Mouse (Mus musculus) midbrain, embryonic 10.5 days (tissue): ENCODE results near the gene Actl7b. TPM values are rescaled to one million over a fixed set of nuclear protein-coding genes. Genes with fewer than 3 reads are reported as not detected.

Experiments
- DNase-seq: peaks from one replicate; pipeline ENCODE4 v3.0.0-alpha.2; 2017; ENCODE audit warnings: low spot score
- H3K27ac ChIP-seq: fragments of 300-500 bp; sonication (generic); replicated peaks from 2 replicates; pipeline ENCODE4 v1.5.1; 2016; ENCODE audit warnings: mild to moderate bottlenecking
- H3K27me3 ChIP-seq: fragments of 300-500 bp; sonication (generic); 2 replicates; pipeline ENCODE4 v1.6.1; 2016; ENCODE audit warnings: low read depth, mild to moderate bottlenecking; ENCODE audit not compliant: poor library complexity, severe bottlenecking
- H3K36me3 ChIP-seq: fragments of 300-500 bp; sonication (generic); 2 replicates; pipeline ENCODE4 v1.6.1; 2016; ENCODE audit warnings: mild to moderate bottlenecking, moderate library complexity
- H3K4me1 ChIP-seq: fragments of 300-500 bp; sonication (generic); 2 replicates; pipeline ENCODE4 v1.6.1; 2016
- H3K4me3 ChIP-seq: fragments of 300-500 bp; sonication (generic); 2 replicates; pipeline ENCODE4 v1.5.1; 2016; ENCODE audit warnings: mild to moderate bottlenecking, moderate library complexity
- H3K9me3 ChIP-seq: fragments of 300-500 bp; sonication (generic); replicated peaks from 2 replicates; pipeline ENCODE4 v1.6.1; 2016; ENCODE audit warnings: mild to moderate bottlenecking
- WGBS: fragments of 180-500 bp; shearing (Covaris S2); methylation state at CpG from one replicate; pipeline ENCODE4 v1.1.7; 2016; 5-methylcytosine and 5-hydroxymethylcytosine counted together
- polyA plus RNA-seq: library from polyadenylated mRNA; unstranded; fragments of >200 nt; fragmentation: Nextera tagmentation; extraction: Ambion mirVana; gene quantifications from 2 replicates; pipeline ENCODE4 v1.2.1, GENCODE M21; 2016

Actl7b gene
- polyA plus RNA-seq, 1 experiment from 2014 or later = not detected

DNA sequence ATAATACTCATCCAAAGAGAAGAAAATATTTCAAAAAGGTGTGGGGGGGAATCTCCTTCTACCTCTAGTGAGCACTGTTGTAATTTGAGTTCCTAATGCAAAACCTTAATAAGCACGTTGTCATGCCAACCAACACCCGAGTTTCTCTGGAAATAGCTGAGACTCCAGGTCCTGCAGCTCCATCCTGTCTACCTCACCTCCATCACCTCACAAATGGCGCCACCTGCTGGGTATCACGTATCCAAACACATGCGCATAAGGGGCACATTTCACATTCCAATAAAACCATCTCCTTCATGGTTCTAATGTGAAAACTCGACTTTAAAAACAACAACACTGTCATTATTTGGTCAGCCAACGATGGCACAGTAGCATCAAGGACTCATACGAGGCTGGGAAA lies 15.4 kb downstream of the Actl7b start:
- 61% methylated on average over 8 of the region's 8 CpGs for WGBS
- no peaks in the 10 kb centered on the region for H3K9me3 ChIP-seq
- DNase-seq = no peak
- H3K4me3 ChIP-seq = no peak overlapping the region
- no peaks in the 10 kb centered on the region for H3K36me3 ChIP-seq
- no peaks in the 10 kb centered on the region for H3K27me3 ChIP-seq
- H3K4me1 ChIP-seq = no peaks in the 10 kb centered on the region
- no peak overlapping the region for H3K27ac ChIP-seq

DNA sequence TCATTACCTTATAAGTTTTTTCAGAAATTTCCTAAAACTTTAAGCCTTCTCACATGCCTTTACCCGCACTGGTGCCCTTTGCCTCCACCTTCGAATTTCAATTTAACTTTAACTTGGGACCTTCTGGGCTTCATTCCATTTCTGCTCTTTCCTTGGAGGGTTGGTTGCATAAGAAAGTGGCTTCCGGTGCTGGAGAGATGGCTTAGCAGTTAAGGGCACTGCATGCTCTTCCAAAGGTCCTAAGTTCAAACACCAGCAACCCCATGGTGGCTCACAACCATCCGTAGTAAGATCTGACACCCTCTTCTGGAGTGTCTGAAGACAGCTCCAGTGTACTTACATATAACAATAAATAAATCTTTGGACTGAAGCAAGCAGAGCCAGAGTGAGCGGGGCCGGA lies 18.0 kb downstream of the Actl7b start:
- H3K9me3 ChIP-seq = no peaks in the 10 kb centered on the region
- H3K27ac ChIP-seq = no peak overlapping the region
- WGBS = 93% methylated on average over 6 of the region's 6 CpGs
- H3K27me3 ChIP-seq = no peaks in the 10 kb centered on the region
- H3K4me1 ChIP-seq = no peaks in the 10 kb centered on the region
- no peak for DNase-seq
- H3K36me3 ChIP-seq = no peaks in the 10 kb centered on the region
- no peak overlapping the region for H3K4me3 ChIP-seq

DNA sequence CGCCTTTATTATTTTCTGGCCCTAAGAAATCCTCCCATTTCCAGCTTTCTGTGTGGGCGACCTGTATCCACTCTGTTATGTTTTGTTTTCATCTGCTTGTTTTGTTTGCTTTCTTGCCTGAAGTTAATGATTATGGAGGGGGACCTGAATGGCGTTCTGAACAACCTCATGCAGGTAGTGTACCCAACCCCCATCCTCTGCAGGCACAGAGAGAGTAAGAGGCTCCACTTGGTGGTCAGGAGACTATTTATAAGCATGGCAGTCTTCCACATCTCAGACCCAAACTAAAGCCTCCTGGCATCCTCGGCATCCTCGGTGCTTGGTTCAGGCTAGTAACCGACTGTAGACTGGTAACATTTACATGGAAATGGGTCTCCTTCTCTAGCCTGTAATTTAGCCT lies 18.9 kb downstream of the Actl7b start:
- 78% methylated on average over 6 of the region's 6 CpGs for WGBS
- H3K4me1 ChIP-seq = no peaks in the 10 kb centered on the region
- no peak for DNase-seq

DNA sequence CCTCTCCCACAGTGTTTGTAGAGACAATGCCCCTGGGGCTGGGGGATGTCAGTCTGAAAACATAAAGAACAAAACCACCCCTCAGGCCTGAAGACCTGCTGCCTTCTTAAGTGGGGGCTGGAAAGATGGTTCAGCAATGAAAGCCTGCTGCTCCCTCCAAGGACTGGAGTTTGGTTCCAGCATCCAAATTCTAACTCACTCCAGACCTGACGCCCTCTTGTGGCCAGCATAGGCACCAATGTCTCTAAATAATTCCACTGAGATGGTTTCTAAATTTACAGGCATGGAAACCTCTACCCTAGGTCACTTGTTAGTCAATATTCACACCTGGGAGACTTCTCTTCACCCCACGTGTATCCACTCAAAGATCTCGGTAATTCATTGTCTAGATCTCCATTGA lies 19.8 kb downstream of the Actl7b start:
- H3K9me3 ChIP-seq = no peaks in the 10 kb centered on the region
- WGBS = 29% methylated on average over 3 of the region's 3 CpGs
- H3K27me3 ChIP-seq = no peaks in the 10 kb centered on the region
- H3K4me3 ChIP-seq = no peak overlapping the region
- H3K36me3 ChIP-seq = no peaks in the 10 kb centered on the region
- peak; percentile 39 for DNase-seq
- H3K27ac ChIP-seq = no peak overlapping the region
- no peaks in the 10 kb centered on the region for H3K4me1 ChIP-seq

More for the DNA sequence above, 18.9 kb downstream of the Actl7b start:
- Histone ChIP-seq H3K36me3 (no peaks in the 10 kb centered on the region), H3K9me3 (no peaks in the 10 kb centered on the region), H3K27me3 (no peaks in the 10 kb centered on the region), H3K27ac (no peak overlapping the region), H3K4me3 (no peak overlapping the region)

DNA sequence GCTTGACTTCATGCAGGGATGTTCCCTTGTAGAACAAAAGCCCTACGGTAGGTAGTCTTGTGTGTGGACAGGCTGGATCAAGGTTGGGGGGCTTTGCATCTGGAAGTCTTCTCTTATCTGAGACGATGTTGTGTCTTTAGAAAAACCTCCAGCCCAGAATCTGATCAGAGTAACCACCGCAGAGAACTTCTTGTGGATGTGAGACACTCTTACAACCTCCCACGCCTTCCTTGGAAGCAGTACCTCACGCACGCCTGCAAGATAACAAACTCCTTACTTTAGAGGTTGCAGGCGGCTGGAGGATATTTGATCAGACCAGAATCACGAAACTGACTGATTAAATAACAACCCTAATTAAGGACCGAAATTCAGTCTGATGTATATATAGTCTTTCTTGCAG lies 20.8 kb downstream of the Actl7b start:
- H3K4me3 ChIP-seq = no peak overlapping the region
- H3K36me3 ChIP-seq = no peaks in the 10 kb centered on the region
- H3K27ac ChIP-seq = no peak overlapping the region
- H3K27me3 ChIP-seq = no peaks in the 10 kb centered on the region
- no peak for DNase-seq
- 85% methylated on average over 9 of the region's 9 CpGs for WGBS
- H3K4me1 ChIP-seq = no peaks in the 10 kb centered on the region
- no peaks in the 10 kb centered on the region for H3K9me3 ChIP-seq

DNA sequence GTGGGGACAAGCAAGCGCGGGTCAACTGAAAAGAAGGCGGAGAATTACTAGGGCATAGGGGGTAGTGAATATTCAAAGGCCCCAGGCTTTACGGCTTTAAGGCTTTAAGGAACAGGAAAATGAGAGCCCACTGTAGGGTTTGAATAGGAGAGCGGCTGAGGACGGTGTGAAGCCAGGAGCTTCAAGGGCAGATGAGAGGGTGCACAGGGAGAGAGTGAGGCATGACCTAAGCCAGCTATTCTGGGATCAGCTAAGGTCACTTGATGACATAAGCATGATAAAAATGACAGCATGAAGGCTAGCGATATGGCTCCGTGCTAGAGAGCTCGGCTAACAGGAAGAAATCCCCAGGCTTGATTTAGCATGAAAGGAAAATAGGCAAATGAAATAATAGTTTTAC lies 21.8 kb downstream of the Actl7b start:
- Histone ChIP-seq H3K4me3 (no peak overlapping the region), H3K27me3 (no peaks in the 10 kb centered on the region), H3K9me3 (no peaks in the 10 kb centered on the region), H3K36me3 (no peaks in the 10 kb centered on the region), H3K27ac (no peak overlapping the region), H3K4me1 (no peaks in the 10 kb centered on the region)
- 74% methylated on average over 9 of the region's 9 CpGs for WGBS
- no peak for DNase-seq

DNA sequence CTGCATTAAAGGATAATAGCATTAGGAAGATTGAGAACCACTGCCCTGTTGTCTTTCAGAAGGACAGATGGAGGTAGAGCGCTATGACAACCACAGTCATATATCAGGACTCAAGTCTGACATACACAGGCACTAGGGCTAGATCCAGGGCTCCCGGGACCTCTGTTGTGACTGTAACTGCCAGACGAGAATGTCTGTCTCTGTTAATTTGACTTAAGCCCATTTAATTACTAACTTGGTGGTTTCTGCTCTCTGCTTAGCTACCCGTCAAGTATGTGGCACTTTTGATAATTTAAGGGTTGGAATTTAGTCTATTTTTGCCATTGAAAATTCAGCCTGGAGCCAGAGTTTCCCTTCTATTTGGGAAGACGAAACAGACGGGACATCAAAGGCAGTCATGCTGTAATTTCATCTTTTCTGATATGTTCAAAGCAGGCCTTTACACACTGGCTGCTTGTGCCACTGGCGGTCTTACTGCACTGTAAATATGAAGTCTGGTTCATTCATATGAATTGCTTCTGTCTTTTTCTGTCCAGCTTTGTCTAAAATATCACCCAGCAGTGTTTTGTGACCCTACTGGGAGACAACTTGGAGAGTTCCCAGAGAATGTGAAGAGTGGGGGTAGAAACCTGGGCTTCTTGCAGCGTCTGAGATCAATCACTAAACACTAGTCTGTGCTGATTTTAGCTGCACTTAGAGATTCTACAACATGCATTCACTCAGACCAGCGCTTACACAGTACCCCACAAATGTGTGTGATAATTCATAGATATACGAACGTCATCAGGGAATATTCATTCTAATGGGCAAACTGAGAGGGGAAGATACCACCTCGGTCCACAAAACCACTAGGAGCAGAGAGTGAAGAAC lies 22.4 kb downstream of the Actl7b start:
- DNase-seq = no peak
- 84% methylated on average over 12 of the region's 12 CpGs for WGBS

DNA sequence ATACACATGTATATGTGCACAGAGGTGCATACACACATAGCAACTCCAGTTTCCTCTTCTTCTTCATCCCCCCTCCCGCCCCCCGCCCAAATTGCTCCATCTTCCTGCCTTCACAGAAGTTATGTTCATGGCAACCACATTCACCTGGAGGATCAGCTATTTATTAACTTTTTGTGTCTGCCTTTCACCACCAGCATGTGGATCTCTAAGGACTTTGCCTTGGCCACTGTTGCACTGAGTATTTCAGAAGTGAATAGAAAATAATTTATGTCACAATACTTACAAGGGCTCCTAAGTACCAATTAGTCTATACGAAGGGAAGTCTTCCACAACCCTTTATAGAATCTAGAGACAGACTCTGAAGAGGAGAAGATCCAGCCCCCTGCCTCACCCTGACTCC lies 23.3 kb downstream of the Actl7b start:
- WGBS = 89% methylated on average over 3 of the region's 3 CpGs
- no peaks in the 10 kb centered on the region for H3K4me1 ChIP-seq
- H3K36me3 ChIP-seq = no peaks in the 10 kb centered on the region
- H3K27ac ChIP-seq = no peak overlapping the region
- no peak for DNase-seq
- H3K9me3 ChIP-seq = no peaks in the 10 kb centered on the region
- no peak overlapping the region for H3K4me3 ChIP-seq
- no peaks in the 10 kb centered on the region for H3K27me3 ChIP-seq

More for the DNA sequence above, 22.4 kb downstream of the Actl7b start:
- Histone ChIP-seq H3K4me1 (no peaks in the 10 kb centered on the region), H3K27me3 (no peaks in the 10 kb centered on the region), H3K36me3 (no peaks in the 10 kb centered on the region), H3K27ac (no peak overlapping the region), H3K9me3 (no peaks in the 10 kb centered on the region), H3K4me3 (no peak overlapping the region)

DNA sequence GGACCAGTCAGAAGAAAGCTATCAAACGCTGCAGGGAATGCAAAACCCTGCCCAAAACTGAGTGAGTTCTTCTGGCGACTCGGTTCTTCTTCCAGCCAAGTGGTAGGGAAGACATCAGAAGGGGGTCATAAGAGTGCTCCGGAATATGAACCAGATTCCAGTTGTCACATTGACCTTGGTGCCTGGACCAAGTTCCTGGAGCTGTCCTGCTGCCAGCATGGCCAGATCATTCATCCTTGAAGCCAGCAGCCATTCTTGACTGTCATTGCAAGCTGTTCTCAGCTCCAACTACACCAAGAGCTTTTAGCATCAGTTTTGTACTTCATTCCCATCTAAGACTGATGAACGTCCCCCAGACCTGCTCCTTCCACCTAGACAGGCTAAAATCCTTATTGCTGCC lies 24.4 kb downstream of the Actl7b start:
- Histone ChIP-seq H3K9me3 (no peaks in the 10 kb centered on the region), H3K36me3 (no peaks in the 10 kb centered on the region), H3K4me3 (no peak overlapping the region), H3K4me1 (no peaks in the 10 kb centered on the region), H3K27me3 (no peaks in the 10 kb centered on the region), H3K27ac (no peak overlapping the region)
- WGBS = 64% methylated on average over 5 of the region's 5 CpGs
- DNase-seq = no peak

DNA sequence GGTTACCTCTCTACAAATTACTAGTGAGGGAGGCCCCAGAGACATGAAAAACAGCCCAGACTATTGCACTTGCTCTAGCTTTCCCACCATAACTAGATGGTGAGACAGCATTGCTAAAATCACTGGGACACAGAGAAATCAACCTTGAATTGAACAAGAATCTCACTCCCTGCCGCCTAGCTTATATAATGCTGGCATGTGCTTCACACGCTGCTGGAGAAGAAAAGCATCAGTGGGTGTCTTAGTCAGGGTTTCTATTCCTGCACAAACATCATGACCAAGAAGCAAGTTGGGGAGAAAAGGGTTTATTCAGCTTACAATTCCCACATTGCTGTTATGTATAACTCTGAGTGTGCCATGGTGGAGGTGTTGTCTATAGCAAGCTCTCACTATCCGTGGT lies 28.1 kb downstream of the Actl7b start:
- Histone ChIP-seq H3K4me1 (peaks cover 8% of the 10 kb centered on the region), H3K9me3 (no peaks in the 10 kb centered on the region), H3K27me3 (no peaks in the 10 kb centered on the region), H3K27ac (no peak overlapping the region), H3K36me3 (no peaks in the 10 kb centered on the region), H3K4me3 (no peak overlapping the region)
- 90% methylated on average over 3 of the region's 3 CpGs for WGBS
- no peak for DNase-seq

DNA sequence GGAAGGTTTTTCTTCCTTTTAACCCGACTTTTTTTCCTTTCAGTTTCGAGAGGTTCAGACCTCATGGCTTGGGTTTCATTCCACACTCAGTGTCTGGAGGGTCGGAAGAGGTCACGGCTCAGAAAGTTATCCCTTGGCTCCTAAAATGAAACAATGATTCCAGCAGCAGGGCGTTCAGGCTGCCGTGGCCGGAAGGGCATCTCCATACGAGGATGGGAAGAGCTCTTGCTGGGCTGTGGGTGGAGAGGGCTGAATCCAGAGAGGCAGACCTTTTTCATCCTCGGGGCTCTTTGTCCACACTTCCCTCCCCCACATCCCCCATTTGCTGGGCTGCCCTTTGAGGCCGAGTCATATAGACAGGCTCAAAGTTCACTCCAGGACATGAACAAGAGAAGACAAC lies 39.0 kb downstream of the Actl7b start:
- H3K27ac ChIP-seq = peak overlapping the region; percentile 78
- H3K4me3 ChIP-seq = peak overlapping the region; percentile 30
- DNase-seq = peak; percentile 76
- H3K27me3 ChIP-seq = no peaks in the 10 kb centered on the region
- peaks cover 33% of the 10 kb centered on the region for H3K4me1 ChIP-seq
- H3K9me3 ChIP-seq = no peaks in the 10 kb centered on the region
- no peaks in the 10 kb centered on the region for H3K36me3 ChIP-seq
- 6% methylated on average over 10 of the region's 10 CpGs for WGBS

DNA sequence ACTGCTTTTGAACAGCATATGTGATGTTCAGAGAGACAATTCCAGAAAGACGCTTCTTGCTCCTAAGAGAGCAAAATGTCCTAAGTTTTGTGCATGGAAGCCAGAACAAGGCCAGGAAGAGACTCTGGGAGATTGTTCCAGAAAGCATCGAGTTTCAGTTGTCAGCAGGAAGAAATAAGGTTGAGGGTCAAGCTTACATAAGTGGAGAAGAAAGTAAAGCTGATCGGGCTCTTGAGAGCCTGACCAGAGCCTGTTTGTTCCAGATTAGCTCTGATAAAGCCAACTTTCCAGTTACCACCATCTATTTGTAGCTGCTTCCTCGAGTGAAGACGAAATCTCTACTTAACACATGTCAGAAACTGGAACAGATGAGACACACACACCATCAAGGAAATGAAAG lies 42.6 kb downstream of the Actl7b start:
- Histone ChIP-seq H3K27ac (no peak overlapping the region), H3K27me3 (no peaks in the 10 kb centered on the region), H3K4me3 (no peak overlapping the region), H3K4me1 (peaks cover 20% of the 10 kb centered on the region), H3K36me3 (no peaks in the 10 kb centered on the region), H3K9me3 (no peaks in the 10 kb centered on the region)
- no peak for DNase-seq
- 71% methylated on average over 5 of the region's 5 CpGs for WGBS

DNA sequence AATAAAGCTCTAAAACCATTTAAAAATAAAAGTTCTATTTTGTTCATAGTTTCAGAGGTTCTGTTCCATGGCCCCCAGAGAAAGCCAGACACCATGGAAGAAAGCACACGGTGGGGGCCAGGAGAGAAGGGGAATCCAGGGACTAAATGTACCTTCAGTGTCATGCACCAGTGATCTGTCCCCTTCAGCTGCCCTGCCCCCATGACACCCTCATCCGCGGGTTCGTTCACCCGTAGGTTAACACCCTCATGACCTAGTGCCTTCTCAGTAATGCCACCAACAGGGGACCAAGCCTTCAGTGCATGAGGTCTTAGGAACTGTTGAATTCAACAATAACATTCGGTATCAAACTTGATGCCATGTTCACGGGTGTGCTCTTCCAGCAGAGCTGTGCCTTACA lies 44.8 kb downstream of the Actl7b start:
- DNase-seq = no peak
- Histone ChIP-seq H3K4me3 (no peak overlapping the region), H3K9me3 (no peaks in the 10 kb centered on the region), H3K36me3 (no peaks in the 10 kb centered on the region), H3K27me3 (no peaks in the 10 kb centered on the region), H3K27ac (no peak overlapping the region), H3K4me1 (no peaks in the 10 kb centered on the region)
- WGBS = 82% methylated on average over 7 of the region's 7 CpGs
